Mouse (Mus musculus) limb, embryonic 12.5 days (tissue): ENCODE data around the gene Olfr209. TPM values are rescaled to one million over a fixed set of nuclear protein-coding genes. Genes with fewer than 3 reads are reported as not detected.
"Not testable (repeated sequence)": the region's sequence is repeated elsewhere in the genome, so short reads cannot be mapped to it uniquely, and the experiment has no call there.

Experiments used
- ATAC-seq: fragments of 200-750 bp; cut with Nextera tagmentation; 2 replicates; pipeline ENCODE4 v1.8.0; 2017; ENCODE audit warnings: low read depth, moderate TSS enrichment; ENCODE audit not compliant: insufficient number of reproducible peaks, insufficient read depth, low FRiP score, low TSS enrichment
- H3K27ac ChIP-seq: fragments of 300-500 bp; sonication (generic); 2 replicates; pipeline ENCODE4 v1.5.1; 2016; ENCODE audit warnings: mild to moderate bottlenecking, moderate library complexity
- H3K27me3 ChIP-seq: fragments of 300-500 bp; sonication (generic); 2 replicates; pipeline ENCODE4 v1.6.1; 2016; ENCODE audit warnings: mild to moderate bottlenecking, moderate library complexity
- H3K36me3 ChIP-seq: fragments of 300-500 bp; sonication (generic); 2 replicates; pipeline ENCODE4 v1.6.1; 2016; ENCODE audit warnings: mild to moderate bottlenecking, moderate library complexity
- H3K4me1 ChIP-seq: fragments of 300-500 bp; sonication (generic); replicated peaks from 2 replicates; pipeline ENCODE4 v1.6.1; 2016
- H3K4me2 ChIP-seq: fragments of 300-500 bp; sonication (generic); 2 replicates; pipeline ENCODE4 v1.6.1; 2016; ENCODE audit warnings: mild to moderate bottlenecking, moderate library complexity
- H3K4me3 ChIP-seq: fragments of 300-500 bp; sonication (generic); replicated peaks from 2 replicates; pipeline ENCODE4 v1.5.1; 2016; ENCODE audit warnings: mild to moderate bottlenecking
- H3K9ac ChIP-seq: fragments of 300-500 bp; sonication (generic); replicated peaks from 2 replicates; pipeline ENCODE4 v1.6.1; 2016; ENCODE audit warnings: mild to moderate bottlenecking, moderate library complexity
- H3K9me3 ChIP-seq: fragments of 300-500 bp; sonication (generic); 2 replicates; pipeline ENCODE4 v1.6.1; 2016; ENCODE audit warnings: mild to moderate bottlenecking, moderate library complexity
- WGBS: fragments of 180-500 bp; shearing (Covaris S2); methylation state at CpG from one replicate; pipeline ENCODE4 v1.1.7; 2016; 5-methylcytosine and 5-hydroxymethylcytosine counted together
- polyA plus RNA-seq: library from polyadenylated mRNA; unstranded; fragments of >200 nt; fragmentation: Nextera tagmentation; extraction: Ambion mirVana; gene quantifications from 2 replicates; pipeline ENCODE4 v1.2.1, GENCODE M21; 2016

The Olfr209 gene
- polyA plus RNA-seq, 1 experiment from 2014 or later = not detected

- H3K4me1 ChIP-seq, H3K4me2 ChIP-seq, H3K36me3 ChIP-seq, ATAC-seq, H3K4me3 ChIP-seq, H3K9ac ChIP-seq, H3K27ac ChIP-seq, H3K27me3 ChIP-seq, H3K9me3 ChIP-seq: not testable (repeated sequence)
- WGBS = 70% methylated on average over 1 of the region's 1 CpGs
Measured at GRCm38 (mm10) chr16:59323262-59323661, 40.5 kb downstream of the Olfr209 start.

GRCm38 (mm10) chr16:59318148-59318547 lies 45.6 kb downstream of the Olfr209 start, which contains the start of gene Olfr204:
Olfr204 (minus strand) TSS chr16:59318248.
- Histone ChIP-seq H3K9ac (no peak within 1 kb of the TSS), H3K4me2 (no peak within 1 kb of the TSS)
- ATAC-seq = no peak

More at GRCm38 (mm10) chr16:59318148-59318547, 45.6 kb downstream of the Olfr209 start, which contains the start of gene Olfr204:
- Histone ChIP-seq H3K4me1 (no peaks in the 10 kb centered on the region), H3K4me3 (no peak within 1 kb of the TSS), H3K27ac (no peak within 1 kb of the TSS), H3K9me3 (no peaks in the 10 kb centered on the region), H3K27me3 (no peaks in the 10 kb centered on the region), H3K36me3 (no peaks in the 10 kb centered on the region)

Other genes with a start within 250 kb of the Olfr209 start
- gene Olfr194, start 242.9 kb downstream of the Olfr209 start, polyA plus RNA-seq = not detected in 2 replicates
- not detected in 2 replicates for gene Olfr195, start 216.9 kb downstream of the Olfr209 start, polyA plus RNA-seq
- not detected in 2 replicates for gene Olfr196, start 193.5 kb downstream of the Olfr209 start, polyA plus RNA-seq
- not detected in 2 replicates for gene Olfr198, start 160.5 kb downstream of the Olfr209 start, polyA plus RNA-seq
- not detected in 2 replicates for gene Olfr199, start 144.2 kb downstream of the Olfr209 start, polyA plus RNA-seq
- gene Olfr201, start 91.4 kb downstream of the Olfr209 start, polyA plus RNA-seq = not detected in 2 replicates
- not detected in 2 replicates for gene Olfr202, start 77.2 kb downstream of the Olfr209 start, polyA plus RNA-seq
- not detected in 2 replicates for gene Olfr203, start 65.1 kb downstream of the Olfr209 start, polyA plus RNA-seq
- gene Olfr204, start 45.7 kb downstream of the Olfr209 start, polyA plus RNA-seq = not detected in 2 replicates
- not detected in 2 replicates for gene Olfr205, start 32.9 kb downstream of the Olfr209 start, polyA plus RNA-seq
- gene Olfr206, start 14.7 kb downstream of the Olfr209 start, polyA plus RNA-seq = not detected in 2 replicates
- gene Gabrr3, start 43.3 kb upstream of the Olfr209 start, polyA plus RNA-seq = 0.05 TPM in 2 replicates
- 29.8 and 32.9 TPM in 2 replicates for gene Riox2, start 107.8 kb upstream of the Olfr209 start, polyA plus RNA-seq
- 7.8 and 9.4 TPM in 2 replicates for gene Crybg3, start 237.0 kb upstream of the Olfr209 start, polyA plus RNA-seq